Mouse (Mus musculus) urinary bladder, postnatal 10 days (tissue): ENCODE measurements around the gene Dnah10.
"Not testable (repeated sequence)": the region's sequence is repeated elsewhere in the genome, so short reads cannot be mapped to it uniquely, and the experiment has no call there.

Experiments used
- DNase-seq: peaks from one replicate; pipeline ENCODE4 v3.0.0; 2022; ENCODE audit warnings: low spot score

Gene Dnah10

DNA sequence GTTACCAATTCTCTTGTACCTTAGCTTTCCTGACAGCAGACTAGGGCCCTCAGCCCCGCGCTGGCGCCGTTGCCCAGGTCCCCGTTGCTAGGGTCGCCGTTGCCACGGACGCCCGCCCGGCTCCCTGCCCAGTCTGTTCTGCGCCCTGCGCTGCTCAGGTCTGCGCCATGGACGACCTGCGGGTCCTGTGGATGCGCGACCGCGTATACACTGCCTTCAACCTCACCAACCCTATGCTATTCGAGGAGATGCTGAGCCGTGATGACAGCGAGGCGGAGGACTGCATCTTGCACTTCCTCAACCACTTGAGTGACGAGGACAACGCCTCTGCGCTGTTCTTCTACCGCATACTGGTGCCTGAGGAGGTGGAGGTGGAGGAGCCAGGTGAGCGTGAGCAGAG is at the start of gene Dnah10:
Gene Dnah10, plus strand, starts transcription at position 89 of the 400 bp plus-strand sequence.
- DNase-seq, result no peak

DNA sequence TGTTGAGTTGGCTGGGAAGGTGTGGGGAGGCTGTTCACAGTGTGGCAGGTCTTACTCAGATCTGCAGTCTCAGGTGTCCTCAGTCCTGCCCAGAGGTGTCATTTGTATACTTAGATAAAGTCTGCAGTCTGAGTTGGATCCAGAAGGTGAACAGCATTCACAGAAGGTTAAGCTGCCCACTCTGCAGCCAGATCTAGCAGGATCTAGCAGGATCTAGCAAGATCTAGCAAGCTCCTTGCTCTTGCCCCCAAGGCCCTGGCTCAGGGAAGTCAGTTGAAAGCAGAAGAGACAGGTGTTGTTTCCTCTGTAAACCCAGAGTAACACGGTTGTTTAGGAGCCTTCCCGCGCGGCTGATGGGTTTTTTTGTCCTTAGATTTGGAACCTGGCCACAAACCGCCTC is 11.1 kb upstream of the Dnah10 start:
- DNase-seq, result no peak

DNA sequence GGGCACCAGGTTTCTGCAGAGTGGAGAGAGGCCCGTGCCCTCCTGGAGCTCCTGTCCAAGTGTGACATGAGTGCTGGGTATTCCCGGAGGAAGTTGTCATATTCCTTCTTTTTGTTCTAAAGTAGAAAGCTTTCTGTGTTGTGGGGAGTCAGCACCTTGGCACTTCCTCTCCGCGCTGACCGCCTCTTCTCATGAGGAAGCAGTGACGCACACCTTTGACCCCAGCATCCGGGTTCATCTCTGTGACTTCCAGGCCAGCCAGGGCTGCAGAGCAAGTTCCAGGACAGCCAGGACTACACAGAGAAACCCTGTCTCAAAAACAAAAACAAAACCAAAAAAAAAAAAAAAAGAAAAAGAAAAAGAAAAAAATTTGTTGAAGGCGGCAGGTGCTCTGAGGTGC is 9.8 kb upstream of the Dnah10 start:
- DNase-seq, result no peak

DNA sequence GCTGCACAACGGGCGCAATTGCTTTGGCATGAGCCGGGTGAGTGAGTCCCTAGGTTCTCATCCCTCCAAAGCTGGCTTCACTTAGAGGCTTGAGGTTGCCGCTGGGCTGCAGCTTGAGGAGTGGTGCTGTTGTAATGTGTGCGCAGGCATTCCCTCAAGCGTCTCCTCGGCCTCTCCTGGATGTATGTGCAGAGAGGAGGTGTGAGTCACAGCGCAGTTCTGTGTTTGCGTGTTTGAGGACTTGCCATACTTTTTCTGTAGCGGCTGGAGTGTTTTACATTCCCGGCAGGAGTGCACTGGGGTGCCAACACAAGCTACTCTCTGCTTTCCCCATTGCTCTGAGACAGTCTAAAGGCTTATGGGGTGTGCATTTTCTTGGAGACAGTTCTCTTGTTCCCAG is 6.9 kb upstream of the Dnah10 start:
- DNase-seq, result no peak

DNA sequence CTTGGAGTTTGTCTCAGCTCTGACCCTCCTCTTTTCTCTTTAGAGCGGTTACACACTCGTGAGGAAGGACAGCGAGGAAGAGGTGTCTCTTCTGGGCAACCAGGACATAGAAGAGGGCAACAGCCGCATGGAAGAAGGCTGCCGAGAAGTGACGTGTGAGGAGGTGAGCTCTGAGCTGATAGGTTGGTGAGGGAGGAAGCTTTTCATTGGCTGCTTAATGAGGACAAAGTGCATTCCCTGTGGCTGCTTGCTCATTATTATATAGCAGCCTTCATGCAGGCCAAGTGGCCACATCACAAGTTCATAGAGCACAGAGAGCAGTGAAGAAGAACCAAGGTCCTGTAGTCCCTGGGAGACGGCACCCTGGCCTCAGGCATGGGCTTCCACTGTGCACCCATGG is 6.5 kb upstream of the Dnah10 start:
- no peak for DNase-seq

DNA sequence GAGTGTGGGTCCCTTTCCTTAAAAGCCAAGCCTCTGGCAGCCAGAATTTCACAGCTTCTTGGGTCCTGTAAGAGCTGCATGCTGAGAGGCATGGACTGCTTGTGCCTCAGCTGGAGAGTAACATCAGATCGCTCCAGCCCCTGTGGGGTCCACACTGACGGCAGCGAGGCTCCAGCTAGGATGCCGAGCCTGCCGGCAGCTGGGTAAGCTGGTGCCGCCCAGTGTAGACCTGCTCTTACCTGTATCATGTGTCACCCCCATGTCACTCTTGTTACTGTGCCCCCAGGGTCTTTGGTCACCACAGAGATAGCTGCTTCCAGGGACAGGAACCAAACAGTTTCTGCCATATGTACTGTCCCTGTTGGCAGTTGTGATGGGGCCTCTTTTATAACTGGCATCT is 1.8 kb upstream of the Dnah10 start:
- DNase-seq, result no peak

DNA sequence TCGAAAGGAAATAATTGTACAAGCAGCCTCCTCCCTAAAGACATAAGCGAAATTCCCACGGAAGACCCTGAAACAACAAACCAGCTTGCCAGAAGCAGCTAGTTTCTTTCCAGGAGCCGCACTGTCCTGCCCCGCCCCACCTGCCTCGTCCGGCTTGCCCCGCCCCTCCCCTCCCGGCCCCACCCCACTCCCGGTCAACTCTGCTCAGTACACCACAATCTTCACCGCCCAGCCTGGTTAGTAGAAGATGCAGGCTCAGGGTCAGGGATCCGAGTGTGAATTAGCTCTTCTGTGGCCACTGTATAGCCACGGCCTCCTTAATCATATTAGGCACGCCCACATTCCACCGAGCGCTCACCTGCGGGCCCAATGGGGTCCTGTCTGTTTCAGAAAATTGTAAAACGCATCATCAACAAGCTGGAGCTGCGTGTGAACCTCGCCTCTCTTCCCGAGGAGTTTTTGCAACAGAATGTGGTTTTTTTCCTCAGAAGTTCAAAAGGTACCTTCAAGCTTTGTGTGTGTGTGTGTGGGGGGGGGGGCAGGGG is 4.8 kb downstream of the Dnah10 start:
- DNase-seq, result no peak

DNA sequence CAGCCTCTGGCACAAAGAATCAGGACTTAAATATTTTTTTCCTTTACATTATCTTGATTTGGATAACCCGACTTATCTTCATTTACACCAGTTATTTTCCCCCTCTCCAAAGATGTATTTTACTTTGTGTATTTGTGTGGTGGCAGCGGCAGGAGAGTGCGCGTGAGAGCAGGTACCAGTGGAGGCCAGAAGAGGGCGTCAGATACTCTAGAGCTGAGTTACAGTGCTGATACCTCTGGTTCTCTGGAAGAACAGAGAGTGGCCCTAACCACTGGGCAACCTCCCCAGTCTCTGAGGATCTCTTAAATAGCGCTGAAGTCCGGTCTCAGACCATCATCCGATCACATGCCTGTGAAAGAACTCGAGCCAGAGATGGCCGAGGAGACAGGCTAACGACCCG is 9.1 kb downstream of the Dnah10 start:
- no peak for DNase-seq

DNA sequence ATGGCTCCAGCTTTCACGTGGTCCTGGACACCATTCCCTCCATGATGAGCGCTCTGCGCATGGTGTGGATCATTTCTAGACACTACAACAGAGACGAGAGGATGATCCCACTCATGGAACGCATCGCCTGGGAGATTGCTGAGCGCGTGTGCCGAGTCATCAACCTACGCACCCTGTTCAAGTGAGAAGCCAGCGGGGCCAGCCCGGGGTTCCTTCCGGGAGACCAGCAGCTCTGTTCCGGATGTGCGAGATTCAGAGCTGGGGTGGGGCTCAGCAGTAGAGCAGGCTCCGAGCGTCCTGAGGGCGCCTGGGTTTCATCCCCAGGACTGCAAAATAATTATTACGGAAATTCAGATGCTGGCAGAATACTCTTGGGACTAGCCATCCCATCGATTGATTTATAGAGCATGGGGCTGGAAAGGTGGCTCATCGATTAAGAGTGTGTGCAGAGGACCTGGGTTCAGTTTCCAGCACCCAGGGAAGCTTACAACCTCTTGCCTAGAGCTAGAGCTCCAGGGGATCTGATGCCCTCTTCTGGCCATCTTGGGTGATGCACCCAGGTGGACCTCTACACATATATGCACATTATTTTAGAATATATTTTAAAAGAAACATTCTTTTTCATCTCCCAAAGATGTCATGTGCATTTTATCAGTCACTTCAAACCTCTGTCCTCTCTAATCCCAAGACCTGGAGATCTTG is 17.2 kb downstream of the Dnah10 start:
- no peak for DNase-seq

DNA sequence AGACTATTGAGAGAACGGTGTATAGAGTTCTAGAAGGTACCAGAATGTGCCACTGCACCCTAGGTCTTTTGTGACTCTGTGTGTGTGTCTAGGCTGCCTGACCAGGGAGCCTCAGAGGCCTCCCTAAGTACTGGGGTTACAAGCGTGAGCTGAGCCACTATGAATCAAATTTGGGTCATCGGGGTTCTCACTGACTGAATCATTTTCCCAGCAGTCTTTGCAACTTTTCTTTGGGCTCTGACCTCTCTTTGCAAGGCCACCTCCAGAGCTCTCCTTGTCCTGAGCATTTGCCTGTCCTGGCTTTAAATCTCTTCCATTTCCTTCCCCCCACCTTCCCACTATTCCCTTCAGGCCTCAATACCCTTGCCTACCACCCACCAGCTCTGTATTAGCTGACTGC is 19.0 kb downstream of the Dnah10 start:
- no peak for DNase-seq

DNA sequence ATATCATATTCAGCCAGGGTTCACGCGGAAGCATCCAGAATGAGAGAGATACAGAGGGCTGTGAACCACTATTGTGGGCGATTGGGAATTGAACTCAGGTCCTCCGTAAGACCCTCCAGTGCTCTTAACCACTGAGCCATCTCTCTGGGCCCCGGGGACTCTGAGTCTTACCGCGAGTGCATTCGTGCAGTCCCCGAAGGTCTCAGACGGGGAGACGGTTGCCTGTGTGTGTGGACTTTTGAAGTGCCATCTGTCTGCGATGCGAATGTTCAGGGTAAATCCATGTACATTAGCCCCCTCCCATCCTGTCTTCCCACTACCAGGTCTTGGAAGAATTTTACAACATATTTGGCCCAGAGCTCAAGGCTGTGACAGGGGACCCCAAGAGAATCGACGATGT is 21.3 kb downstream of the Dnah10 start:
- DNase-seq, result no peak

DNA sequence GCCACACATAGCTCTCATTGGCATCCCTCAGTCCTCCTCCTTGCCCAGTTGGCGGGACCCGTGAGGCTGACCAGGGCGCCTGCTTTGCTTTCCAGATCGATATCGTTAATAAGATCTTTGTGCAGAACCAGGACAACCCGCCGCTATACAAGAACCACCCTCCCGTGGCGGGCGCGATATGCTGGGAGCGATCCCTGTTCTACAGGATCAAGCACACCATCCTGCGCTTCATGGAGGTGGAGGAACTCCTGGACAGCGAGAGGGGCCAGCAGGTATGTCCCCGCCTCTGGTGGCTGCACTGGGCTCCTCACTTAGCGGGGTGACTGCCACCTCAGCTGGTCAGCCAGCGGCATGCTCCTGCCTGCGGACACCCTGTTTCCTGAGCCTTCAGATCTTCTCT is 23.4 kb downstream of the Dnah10 start:
- no peak for DNase-seq

DNA sequence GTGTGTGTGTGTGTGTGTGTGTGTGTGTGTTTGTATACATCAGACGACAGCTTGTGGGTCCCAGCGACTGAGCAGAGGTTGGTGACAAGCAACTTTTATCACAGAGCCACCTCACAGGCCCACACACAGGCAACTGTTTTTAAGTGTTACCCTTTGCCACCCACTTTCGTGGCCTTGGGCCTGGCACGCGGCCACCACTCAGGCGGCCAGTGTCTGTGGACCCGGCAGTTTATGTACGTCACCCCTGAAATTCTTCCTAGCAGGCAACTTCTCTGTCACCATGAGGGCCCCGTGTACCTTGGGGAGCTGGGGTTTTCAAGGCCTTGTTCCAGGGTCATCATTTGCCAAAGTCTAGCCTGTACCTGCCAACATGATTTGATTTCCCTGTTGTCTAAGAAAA is 26.8 kb downstream of the Dnah10 start:
- no peak for DNase-seq

DNA sequence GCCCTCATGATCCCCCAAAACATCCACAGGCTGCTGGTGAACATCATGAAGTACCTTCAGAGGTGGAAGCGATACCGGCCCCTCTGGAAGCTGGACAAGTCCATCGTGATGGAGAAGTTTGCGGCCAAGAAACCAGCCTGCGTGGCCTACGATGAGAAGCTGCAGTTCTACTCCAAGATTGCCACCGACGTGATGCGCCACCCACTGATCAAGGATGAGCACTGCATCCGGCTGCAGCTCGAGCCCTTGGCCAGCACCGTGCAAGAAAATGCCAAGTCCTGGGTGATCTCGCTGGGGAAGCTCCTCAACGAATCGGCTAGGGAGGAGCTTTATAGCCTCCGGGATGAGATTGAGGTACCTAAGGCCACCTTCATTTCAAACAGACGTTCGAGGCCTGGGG is 36.1 kb downstream of the Dnah10 start:
- no peak for DNase-seq

DNA sequence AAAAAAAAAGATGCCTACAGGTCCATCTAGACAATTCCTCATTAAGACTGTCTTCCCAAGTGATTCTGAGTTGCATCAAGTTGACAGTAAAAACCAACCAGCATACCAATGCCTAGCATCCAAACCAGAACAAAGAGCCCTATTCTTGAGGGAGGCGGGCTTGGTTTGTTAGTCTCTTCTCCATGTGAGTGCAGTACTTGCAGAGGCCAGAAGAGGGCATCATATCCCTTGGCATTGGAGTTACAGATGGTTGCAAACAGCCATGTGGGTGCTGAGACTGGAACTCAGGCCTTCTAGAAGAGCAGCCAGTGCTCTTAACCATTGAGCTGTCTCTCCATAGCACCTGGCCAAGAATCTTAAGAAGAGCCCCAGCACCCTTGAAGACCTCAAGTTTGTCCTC is 36.9 kb downstream of the Dnah10 start:
- DNase-seq, result no peak

DNA sequence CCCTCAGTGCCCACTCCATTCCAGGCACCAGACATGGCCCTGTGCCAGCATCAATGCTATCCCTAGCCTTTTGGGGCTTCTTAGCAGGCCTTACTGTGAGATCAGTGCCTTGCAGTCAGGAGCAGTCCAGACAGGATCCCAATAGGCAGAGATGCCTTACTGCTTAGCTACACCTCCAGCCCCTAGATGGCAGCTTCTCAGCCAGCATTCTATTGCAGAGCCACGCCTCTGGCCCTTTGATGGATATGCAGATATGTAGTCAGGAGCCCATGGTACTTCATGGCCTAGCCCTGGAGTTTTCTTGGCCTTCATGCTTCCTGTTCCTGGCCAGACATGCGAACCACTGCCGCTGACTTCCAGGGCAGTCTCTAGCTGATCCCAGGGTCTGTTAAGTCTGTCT is 49.7 kb downstream of the Dnah10 start:
- DNase-seq, result no peak

DNA sequence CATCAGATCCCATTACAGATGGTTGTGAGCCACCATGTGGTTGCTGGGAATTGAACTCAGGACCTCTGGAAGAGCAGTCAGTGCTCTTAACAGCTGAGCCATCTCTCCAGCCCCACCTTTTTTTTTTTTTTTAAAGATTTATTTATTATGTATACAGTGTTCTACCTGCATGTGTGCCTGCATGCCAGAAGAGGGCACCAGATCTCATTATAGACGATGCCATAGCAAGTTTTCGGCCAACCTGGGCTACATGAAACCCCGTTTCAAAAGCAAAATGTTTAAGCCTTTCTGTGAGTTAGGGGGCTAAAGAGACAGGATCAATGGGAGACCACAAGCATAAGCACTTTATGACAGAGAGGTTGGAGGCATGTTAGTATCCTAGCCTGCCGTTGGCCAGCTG is 51.4 kb downstream of the Dnah10 start:
- not testable (repeated sequence) for DNase-seq

DNA sequence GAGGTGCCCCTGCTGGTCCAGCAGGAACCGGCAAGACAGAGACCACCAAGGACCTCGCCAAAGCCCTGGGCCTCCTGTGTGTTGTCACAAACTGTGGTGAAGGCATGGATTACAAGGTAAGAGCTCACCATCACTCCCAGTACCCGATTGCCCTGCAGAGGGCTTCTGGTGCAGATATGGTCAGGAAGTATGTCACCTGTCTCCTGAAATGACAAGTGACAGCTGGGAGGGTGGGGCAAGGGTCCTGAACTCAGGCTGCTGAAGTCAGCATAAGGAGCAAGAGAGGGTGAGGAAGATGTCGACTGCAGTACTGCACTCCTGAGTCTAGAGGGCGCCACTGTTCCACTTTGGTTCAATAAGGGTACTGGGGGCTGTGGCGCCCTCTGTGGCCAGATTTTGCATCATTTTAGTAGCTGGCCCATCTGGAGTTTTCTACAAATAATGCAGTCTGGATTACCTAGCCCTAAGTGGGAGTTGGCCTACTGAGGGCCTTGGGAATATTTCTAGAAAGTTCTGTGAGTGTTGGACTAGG is 52.4 kb downstream of the Dnah10 start:
- no peak for DNase-seq

DNA sequence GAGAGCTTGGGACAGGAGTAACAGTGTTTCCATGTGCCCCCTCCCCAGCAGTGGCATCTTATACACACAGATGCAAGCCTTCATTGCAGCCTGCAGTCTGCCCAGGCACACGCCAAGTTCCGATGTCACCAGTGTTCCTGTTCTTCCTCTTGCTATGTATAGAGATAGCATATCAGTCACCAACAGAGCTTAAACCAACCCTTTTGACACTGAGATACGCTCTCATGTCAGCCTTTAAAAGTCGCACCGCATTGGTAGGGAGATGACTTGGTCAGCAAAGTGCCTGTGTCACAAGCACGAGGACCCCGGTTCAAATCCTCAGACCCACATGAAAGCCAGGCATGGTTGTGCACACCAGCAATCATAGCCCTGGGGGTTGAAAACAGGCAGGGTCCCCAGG is 55.0 kb downstream of the Dnah10 start:
- DNase-seq, result no peak

DNA sequence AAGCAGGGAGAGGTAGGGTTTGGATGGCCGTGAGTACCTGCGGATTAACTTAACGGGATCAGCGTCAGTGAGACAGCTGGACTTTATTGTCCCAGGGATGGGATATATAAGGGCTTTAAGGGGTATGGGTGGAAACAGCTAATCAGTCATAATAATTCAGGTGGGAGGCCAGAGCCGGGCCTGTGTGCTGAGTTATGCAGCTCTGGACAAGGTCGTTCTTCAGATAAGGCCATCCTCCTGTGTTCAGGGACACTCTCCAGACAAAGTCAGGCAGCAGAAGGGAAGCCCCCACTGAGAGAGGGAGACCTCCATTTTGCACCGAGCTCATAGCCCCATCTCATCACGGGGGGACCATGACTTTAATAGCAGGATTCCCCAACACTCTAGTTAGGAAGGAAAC is 56.8 kb downstream of the Dnah10 start:
- no peak for DNase-seq

DNA sequence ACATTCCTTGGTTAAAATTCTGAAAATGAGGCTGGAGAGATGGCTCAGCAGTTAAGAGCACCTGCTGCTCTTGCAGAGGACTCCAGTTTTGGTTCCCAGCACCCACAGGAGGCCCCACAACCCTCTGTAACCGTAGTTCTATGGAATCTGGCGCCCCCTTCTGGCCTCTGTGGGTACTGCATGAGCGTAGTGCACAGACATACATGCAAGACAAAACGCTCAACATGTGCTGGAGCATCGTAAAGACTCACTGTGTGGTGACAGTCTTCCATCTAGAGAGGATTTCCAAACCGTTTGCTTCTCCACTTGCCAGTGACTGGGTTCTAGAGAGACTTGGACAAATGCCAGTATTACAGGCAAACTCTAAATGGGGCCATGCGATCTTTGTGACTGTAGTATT is 60.8 kb downstream of the Dnah10 start:
- no peak for DNase-seq

DNA sequence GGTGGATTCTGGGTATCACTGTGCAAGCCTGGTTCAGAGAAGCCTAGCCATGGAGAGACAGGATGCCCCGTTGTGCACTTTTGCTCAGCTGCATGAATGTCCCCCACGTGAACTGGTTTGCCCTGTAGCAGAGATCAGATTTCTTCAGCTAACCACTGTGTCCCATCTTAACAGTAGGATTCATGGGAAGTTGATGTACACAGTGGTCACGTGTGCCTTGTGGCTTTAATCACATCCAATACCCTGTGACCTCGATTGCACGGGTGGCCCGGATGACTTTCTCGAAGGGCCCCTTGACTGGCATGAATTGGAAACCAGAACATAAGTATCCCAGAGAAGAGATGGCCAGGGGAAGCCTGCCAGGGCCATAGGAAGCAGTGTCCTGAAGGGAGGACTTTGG is 67.2 kb downstream of the Dnah10 start:
- DNase-seq, result no peak

DNA sequence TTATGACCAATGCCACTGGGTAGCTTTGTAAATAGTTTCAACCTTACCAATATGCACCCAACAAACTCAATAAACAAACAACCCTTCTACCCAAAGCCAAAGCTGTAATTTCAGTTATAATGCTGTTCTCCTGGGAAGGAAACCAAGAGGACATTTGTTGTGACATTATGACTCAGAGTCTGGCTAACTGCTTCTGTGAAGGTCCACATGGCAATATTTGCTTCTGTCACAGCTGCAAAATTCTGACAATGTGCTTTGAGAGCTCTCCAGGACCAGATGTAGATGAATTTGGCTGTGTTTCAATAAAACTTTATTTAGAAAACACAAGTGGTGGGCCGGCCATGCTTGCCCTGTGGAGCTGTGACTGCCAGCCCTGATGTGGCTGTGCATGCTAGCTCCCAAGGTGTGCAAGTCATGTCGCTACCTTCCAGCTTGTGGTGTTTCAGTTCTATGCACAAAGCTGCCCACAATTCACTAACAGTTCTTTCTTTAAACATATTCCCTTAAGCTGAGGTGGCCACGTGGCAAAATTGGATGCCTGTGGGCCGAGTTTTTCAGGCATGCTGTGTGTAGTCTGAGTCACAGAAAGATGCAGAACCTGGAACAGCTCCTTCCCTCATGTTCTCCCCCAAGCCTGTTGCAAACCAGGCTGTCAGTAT is 85.0 kb downstream of the Dnah10 start:
- no peak for DNase-seq

DNA sequence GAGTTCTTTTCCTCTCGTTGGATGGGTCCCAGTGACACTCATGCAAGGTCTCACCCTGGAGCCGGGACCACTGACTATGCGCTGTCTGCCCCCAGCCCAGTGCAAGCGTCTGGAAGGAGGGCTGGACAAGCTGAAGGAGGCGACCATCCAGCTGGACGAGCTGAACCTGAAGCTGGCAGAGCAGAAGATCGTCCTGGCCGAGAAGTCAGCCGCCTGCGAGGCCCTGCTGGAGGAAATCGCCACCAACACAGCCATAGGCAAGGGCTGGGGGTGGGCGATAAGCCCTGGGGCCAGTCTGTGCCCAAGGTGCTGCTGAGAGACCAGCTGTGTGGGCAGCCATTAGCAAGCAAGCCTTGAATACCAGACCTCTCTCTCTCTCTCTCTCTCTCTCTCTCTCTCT is 87.6 kb downstream of the Dnah10 start:
- DNase-seq, result no peak
